Mouse (Mus musculus): ENCODE data around the gene Opa3. TPM values are rescaled to one million over a fixed set of nuclear protein-coding genes. Genes with fewer than 3 reads are reported as not detected.
"Not testable (repeated sequence)": the region's sequence is repeated elsewhere in the genome, so short reads cannot be mapped to it uniquely, and the experiment has no call there.

The Opa3 gene
- total and polyA plus RNA-seq, 3 experiments: 31.2 to 43.5 (median 32.3) TPM

- DNase-seq: not testable (repeated sequence)
Observed at GRCm38 (mm10) chr7:19281680-19282304, 53.7 kb downstream of the Opa3 start.

DNA sequence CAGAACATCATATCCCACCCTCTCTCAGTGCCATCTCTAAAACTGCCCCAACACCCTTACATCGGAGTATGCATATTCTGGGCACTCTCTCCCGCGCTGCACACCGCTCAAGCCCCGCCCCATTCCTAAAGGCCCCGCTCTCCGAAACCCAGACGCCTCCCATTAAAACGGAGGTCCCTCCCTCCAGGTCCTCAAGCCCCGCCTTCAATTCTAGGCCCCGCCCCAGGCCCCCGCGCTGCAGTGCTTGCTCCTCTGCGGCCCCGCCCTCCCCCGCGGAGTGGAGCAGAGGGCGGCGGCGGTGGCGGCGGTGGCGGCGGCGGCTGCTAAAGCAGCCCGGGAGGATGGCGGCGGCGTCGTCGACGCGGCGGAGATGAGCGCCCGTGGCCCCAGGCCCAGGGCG lies 54.3 kb downstream of the Opa3 start, which contains the start of gene Rtn2:
TSS of gene Rtn2 (plus strand) at position 240 of the 400 bp plus-strand sequence.
- peak; percentile 86 for DNase-seq

GRCm38 (mm10) chr7:19282791-19283405 lies 54.8 kb downstream of the Opa3 start:
- peak; percentile 76 for DNase-seq

- DNase-seq: no peak
Observed at GRCm38 (mm10) chr7:19283406-19283804, 55.3 kb downstream of the Opa3 start.

DNA sequence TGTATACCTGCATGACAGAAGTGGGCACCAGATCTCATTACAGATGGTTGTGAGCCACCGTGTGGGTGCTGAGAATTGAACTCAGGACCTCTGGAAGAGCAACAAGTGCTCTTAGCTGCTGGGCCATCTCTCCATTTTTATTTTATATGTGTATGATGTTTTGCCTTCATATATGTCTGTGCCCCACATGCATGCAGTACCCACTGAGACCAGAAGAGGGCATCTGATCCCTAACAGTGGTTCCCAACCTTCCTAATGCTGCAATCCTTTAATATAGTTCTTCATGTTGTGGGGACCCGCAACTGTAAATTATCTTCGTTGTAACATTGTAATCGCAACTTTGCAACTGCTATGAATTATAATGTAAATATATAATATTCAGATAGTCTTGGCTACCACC lies 56.6 kb downstream of the Opa3 start:
- no peak for DNase-seq

- no peak for DNase-seq
Observed at GRCm38 (mm10) chr7:19290969-19291596, 62.9 kb downstream of the Opa3 start.

DNA sequence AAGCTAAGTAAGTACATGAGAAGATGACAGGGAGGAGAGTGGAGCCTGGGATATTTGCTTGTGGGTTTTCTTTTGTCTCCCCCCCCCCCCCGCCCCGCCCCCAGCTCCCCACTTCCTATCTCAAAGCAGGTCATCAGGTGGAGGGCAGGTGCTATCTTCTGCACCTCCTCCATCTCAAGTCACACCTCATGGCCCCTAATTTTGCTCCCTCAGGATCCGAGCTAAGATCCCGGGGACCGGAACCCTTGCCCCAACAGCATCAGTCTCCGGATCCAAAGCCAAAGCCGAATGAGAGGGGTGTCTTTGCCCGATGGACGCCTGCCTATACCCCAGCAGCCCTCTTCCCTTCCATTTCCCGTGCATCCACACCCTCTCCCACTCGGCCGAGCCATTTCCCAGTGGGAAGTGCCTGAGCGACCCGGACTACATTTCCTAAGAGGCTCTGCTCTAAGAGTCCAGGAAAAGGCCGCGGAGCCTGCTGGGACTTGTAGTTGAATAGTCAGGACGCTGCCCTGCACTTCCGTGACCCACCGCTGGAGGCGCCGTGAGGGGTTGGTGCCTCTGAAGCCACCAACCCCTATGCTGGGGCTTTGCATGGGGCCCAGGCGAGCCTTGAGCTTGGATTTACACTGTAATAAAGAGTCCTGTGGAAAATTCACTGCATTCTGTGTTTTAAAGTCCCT lies 67.5 kb downstream of the Opa3 start:
- peak; percentile 96 for DNase-seq

DNA sequence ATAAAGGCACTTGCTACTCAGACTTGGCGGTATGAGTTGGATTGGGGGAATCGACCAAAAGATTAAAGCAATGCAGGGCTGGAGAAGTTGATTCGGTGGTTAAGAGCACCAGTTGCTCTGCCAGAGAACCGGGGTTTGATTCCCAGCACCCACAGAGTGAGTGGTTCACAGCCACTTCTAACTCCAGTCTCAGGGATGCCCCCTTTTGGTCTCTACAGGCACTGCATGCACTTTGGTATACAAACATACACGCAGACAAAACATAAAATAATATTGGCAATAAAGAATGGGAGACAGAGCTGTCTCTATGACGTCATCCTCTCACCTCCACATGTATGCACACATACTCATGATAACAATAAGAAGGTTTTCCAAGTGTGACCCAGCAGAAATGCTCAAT lies 68.9 kb downstream of the Opa3 start:
- no peak for DNase-seq

DNA sequence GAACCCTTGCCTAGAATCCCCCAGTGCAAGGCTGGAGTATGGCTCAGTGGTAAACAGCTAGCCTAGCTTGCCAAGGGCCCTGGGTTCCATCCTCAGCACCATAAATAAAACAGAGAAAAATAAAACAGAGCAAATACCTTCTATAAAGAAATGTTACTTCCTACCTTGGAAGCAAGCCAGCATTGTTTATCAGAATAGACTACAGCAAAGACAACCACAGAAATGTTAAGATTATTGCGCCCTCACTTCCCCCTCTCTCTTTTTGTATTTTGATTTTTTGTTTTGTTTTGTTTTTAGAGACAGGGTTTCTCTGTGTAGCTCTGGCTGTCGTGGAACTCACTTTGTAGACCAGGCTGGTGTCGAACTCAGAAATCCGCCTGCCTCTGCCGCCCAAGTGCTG lies 69.7 kb downstream of the Opa3 start:
- no peak for DNase-seq

DNA sequence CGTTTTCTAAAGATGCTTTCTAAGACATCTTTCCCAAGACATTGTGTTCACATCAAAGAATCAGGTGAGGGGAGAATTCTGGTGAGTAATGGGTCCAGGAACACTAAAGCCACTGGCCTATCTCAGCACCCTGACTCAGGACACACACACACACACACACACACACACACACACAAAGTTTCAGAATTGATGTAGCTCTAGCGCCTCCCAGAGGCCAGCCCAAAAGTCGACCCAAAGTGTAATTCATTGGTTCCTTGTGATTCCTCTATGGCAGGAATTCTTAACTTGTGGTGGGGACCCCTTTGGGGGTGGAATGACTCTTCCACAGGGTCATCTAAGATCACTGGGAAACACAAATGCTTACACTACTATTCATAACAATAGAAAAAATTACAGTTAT lies 71.1 kb downstream of the Opa3 start:
- peak; percentile 46 for DNase-seq

GRCm38 (mm10) chr7:19300501-19301421 lies 72.6 kb downstream of the Opa3 start:
- peak; percentile 82 for DNase-seq

DNA sequence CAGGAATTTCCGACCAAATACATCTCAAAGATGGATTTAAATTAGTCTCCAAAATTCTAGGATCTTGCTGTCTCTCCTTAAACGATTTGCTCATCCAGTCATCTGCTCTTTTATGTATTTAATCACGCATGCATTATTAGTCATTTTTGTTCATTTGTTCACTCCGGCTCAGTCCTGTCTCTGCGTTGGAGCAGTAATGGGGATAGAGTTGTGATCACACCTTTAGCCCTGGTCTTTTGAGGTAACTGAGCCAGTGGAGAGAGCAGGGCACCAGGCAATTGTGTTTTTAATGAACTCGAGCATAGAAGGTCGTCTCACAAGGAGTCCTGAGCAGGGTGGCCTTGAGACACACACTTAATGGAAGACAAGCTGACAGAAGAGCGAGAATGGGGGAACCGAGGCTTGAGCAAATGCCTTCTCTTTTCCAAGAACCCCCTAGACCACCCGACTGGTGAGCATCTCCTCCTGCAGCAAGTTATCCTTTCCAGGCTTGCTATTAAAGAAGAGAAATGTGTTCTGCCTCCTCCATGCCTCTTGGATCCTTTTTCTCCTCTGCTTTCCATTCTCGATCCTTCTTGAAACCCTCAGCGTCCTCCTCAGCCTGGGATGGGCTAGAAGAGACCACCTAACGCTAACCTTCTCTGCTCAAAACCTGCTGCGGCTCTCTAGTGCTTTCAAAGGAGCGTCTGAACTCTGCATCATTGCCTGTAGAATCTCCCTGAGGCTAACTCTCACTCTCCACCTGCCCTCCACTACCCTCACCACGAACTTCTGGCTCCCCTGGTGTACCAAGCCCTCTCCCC lies 73.5 kb downstream of the Opa3 start:
- DNase-seq: no peak

- no peak for DNase-seq
Observed at GRCm38 (mm10) chr7:19302264-19303045, 74.3 kb downstream of the Opa3 start.

GRCm38 (mm10) chr7:19303046-19303305 lies 74.8 kb downstream of the Opa3 start:
- DNase-seq: no peak

DNA sequence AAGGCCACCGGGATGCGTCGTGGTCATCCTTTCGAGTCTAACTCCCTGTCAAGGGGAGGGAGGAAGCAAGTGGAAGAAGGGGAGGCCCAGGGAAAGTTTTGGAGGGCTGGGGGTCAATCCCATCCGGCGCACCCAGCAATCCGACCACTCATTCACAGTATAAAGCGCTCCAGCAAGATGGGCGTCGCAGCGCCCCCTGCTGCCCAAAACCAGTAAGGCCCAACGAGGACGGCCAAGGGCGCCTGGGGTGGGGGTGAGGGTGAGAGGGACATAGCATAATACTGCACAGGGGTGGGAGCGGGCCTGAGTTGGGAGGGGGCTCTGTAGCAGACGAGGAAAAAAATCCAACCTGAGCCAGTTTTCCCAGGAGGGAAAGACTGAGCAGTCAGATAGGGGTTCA lies 75.6 kb downstream of the Opa3 start:
- DNase-seq: peak; percentile 77

DNA sequence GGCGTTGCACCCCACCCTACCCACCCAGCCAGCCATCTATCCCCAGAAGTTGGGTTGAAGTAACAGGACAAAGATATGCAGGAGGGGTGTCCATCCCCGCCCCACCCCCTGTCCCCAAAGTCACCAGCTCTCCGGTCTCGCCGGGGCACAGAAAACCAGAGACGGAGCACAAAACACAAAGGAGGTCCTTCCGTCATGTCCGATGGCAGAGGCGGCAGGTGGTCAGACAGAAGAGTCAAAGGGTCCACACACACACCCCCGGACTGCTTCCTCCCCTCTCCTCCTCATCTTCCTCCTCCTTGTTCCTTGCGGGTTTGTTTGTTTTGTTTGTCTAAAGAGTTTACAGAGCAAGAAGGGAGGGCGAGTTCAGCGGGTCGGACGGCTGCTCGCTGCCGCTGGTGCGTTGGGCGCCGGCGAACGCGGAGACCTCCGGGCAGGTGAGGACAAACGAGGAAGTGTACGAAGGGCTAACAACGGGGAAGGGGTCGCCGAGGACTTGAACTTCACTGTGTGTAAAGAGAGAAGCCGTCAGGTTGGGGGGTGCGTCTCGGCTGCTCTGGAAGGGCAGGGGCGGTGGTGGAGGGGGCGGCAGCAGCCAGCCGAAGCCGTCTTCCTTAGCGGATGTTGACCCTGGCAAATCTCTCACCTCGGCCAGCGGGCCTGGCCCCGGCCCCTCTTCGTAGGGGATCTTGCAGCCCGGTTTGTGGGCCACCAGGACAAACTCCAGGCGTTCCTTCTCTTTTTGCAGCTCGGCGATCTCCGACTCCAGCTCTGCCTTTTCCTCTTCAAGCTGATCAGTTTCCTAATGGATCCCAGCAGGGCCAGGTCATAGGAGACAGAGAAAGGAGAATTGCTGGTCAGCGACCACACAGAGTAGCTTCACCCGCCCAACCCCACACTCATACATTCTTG lies 76.6 kb downstream of the Opa3 start:
- no peak for DNase-seq

GRCm38 (mm10) chr7:19305413-19305735 lies 77.2 kb downstream of the Opa3 start:
- DNase-seq: no peak

Data from adrenal gland, adult 2 months (tissue).